Mouse (Mus musculus) layer of hippocampus, adult 18-20 months (tissue): ENCODE data around the gene Car12. TPM values are rescaled to one million over a fixed set of nuclear protein-coding genes. Genes with fewer than 3 reads are reported as not detected.

Experiments used
- DNase-seq, 2 experiments: peaks; one replicate each; pipeline ENCODE4 v3.0.0; 2022; ENCODE audit warnings: low spot score in 2 of 2
- total RNA-seq, 2 experiments: library from RNA; stranded (reverse); gene quantifications; 2 replicates each; pipeline ENCODE4 v1.2.3; 2021

Car12 gene
- total RNA-seq, 2 experiments from 2014 or later, result 45.8 to 55.2 TPM

- DNase-seq, result no peak
Measured at GRCm38 (mm10) chr9:66708816-66709555, 4.5 kb upstream of the Car12 start.

DNA sequence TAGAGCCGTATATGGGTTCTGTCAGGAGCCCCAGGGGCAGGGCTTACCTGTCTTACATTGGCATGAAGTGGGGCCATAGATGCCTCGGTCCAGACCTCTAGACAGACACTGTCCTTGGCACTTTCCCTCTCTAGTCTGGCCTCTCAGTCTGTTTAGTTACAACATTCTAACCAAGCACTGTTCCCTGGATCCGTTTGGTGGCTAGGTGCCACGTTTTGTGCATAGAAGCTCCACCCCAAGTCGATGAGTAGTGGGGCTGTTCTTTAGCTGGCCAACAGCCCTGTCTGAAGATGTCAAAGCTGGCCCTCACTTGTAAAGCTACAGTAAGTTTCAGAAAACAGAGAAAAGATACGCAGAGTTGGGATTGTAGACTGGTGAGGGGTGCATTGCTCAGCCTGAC, 2.9 kb upstream of the Car12 start:
- DNase-seq, result no peak

- DNase-seq, result no peak
Measured at GRCm38 (mm10) chr9:66714022-66714515, 583 bp downstream of the Car12 start.

DNA sequence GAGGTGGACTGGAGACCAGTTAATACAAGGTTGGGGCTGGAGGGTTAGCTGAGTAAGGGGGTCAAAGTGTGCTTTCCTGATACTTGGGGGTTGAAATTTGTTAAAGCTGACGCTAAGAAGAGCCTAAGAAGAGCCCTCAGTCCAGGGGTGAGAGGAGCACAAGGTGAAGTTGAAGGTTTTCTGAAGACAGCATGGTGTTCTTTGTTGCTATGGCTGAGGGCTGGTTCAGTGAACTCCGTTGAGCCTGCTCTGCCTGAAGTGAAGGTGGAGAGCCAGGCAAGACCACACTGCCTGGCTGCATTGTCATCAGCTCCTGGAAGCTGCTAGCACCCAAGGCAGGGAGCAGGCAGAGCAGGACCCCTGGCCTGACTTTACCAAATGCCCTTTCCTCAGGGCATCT, 1.9 kb downstream of the Car12 start:
- DNase-seq, result no peak

- peak; percentile 71 to 85 for DNase-seq
Measured at GRCm38 (mm10) chr9:66716533-66716932, 3.0 kb downstream of the Car12 start.

DNA sequence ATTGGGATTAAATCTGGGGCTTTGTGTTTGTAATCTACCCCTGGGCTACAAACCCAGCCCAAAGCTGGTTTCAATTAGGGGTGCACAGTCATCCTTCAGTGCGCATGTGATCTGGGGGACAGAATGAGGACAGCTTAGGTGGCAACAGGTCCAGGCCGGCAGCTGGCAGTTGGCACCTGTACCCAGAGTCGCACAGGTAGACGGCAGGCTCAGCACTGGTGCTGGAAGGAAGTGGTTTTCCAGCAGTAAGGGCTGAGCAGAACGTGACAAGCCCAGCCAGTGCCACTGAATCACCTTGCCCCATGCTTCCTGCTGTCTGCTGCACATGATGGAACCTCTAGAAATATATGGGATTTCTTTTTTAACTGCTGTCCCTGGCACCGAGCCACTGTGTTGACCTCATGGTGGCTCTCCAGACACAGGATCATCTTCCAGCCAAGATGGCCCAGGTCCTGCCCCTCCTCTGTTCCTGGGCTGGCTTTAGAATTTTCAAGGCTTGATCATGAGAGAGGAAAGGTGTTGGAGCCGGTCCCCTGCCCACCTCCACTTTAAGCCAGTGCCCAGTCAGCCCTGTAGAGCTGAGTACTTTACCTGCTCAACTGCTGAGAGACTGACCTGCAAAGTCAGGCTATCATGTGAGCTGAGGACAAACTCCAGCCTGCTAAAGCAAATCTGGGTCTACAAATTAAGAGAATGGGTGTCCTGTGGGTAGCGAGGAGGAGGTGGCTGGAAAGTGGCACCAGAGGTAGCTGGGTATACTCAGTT, 7.4 kb downstream of the Car12 start:
- DNase-seq, result no peak

DNA sequence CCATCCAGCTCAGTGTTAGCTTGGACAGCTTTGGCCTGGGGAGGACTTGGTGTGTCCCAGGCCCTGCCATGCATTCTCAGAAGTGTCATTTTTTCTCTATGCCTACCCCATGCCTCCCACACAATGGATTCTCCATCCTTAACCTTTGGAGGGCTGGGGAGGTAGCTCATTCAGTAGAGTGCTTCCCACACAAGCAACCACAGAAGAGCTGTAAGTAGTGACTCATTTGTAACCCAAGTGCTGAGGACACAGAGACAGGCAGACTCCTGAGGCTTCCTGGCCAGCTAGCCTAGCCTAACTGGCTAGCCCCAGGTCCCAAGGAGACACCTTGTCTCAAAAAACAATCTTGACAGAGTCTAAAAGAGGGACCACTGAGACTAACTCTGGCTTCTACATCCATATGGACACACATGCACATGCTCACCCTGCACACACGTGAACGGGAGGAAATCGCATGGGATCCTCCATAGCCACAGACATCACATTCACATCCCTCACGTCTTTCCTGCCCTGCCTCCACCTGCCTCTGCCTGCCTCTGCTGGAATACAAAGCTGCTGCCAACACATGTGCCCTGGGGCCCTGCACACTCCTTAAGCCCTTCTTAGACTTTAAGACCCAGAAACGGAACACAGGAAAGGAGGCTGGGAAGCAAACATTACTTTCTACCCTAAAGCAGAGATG, 8.8 kb downstream of the Car12 start:
- no peak for DNase-seq

- no peak for DNase-seq
Measured at GRCm38 (mm10) chr9:66722869-66723272, 9.4 kb downstream of the Car12 start.

- no peak for DNase-seq
Measured at GRCm38 (mm10) chr9:66725591-66725990, 12.1 kb downstream of the Car12 start.

DNA sequence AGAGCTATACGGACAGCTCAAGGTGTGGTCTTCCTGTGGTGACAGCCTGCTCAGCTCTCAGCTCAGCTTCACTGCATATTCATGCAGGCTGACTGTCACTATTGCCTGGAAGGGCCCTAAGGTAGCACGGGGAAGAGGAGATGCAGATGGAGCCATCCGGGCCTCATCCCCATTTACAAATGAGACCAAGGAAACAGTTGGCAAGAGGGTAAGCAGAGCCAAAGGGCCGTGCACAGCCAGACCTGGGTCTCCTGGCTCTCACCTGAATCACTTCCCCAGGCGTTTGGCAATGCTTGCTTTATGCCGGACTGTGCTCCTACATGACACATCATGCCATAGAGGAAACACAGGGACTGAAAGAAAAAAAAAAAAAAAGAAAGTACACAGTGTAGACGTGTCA, 13.8 kb downstream of the Car12 start:
- DNase-seq, result no peak

DNA sequence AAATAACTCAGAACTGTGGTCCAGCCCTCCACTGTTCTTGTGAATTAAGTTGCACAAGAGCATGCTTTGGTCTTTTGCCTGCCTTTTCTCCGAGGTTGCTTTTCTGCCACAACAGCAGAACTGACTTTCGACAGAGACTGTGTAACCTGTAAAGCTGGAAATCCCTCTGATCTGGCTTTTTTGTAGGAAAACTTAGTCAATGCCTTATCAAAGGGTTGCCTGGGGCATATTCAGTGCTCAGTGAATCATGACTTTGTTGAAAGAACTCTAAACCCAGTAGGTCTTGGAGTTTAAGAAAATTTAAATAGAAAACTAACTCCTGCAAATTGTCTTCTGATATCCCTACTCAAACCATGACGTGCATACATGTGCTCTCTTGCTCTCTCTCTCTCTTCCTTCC, 17.1 kb downstream of the Car12 start:
- no peak for DNase-seq

- no peak for DNase-seq
Measured at GRCm38 (mm10) chr9:66731284-66731683, 17.8 kb downstream of the Car12 start.

DNA sequence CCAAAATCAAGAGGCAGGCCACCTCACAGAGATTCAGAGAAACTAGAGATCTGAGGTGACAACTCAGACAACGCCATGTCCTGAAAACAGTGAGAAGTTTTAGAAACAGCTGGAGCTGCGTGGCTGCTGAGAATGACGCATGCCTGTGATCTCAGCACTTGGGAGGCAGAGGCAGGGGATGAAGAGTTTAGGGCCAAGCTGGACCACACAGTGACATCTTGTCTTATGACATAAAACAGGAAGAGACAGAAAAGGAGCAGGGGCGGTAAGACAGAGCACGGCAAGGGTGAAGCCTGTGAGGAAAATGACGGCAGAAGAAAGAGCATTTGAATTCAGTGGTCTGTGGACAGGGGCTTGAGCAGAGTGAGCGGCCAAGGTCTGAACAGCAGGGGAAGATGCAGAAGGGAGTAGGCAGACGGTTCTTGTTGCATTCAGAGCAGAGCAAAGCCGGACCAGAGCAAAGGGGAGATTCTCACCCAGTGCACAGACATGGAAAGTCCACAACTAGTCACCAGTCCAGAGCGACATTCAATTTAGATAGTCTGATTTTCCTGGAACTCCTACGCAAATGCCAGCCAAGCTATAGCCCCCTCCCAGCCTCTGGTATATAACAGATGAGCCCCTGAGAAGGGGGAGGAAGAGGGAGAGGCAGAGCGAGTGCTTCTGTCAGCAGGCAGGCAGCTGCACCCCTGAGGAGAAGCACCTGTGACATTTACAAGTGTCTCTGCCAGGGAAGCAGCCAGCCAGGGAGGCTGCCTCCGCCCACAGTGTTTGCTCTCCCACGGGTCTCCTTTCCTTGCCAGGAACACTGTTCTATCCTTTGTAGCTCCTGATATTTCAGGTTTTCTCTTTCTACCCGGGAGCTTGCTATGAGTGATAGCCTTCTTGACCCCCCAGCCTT, 19.6 kb downstream of the Car12 start:
- peak; percentile 51 to 80 for DNase-seq

DNA sequence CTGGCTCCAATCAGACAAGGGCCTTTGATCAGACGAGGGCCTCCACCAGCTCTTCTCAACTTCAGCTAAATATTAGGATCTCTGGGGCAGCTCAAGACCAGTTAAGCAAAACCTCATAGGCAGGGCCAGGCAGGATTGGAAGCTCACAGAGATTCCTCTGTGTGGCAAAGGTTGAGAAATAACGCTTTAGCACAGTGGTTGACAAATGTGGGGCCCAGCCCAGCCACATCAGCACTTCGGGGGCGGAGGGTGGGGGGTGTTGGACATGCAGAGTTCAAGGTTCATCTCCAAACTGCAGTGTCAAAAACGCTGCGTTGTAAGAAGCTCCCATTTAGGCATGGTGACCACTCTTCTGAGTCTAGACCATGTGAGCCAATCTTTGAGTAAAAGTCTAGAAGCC, 21.1 kb downstream of the Car12 start:
- no peak for DNase-seq

GRCm38 (mm10) chr9:66735122-66735521, 21.6 kb downstream of the Car12 start:
- DNase-seq, result no peak

GRCm38 (mm10) chr9:66736016-66736415, 22.5 kb downstream of the Car12 start:
- no peak for DNase-seq

DNA sequence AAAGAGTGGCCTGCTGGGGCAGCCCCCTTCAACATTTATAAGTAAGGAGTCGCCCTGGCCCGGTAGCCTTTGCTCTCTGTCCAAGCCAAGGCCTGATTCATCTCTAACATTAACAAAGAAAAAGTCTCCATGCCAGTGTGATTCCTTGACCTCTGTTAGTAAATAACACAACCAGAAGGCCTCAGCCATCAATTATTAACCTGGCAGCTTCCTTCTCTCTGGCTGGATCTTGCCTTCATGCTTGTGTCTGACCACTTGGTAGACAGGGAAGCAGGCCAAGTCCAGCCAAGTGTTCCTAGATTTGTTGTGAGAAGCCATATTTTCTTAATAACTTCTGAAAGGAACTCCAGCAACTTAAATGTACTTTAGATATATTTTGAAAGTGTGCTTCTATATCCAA, 23.1 kb downstream of the Car12 start:
- DNase-seq, result no peak

GRCm38 (mm10) chr9:66739516-66739915, 26.0 kb downstream of the Car12 start:
- no peak for DNase-seq

DNA sequence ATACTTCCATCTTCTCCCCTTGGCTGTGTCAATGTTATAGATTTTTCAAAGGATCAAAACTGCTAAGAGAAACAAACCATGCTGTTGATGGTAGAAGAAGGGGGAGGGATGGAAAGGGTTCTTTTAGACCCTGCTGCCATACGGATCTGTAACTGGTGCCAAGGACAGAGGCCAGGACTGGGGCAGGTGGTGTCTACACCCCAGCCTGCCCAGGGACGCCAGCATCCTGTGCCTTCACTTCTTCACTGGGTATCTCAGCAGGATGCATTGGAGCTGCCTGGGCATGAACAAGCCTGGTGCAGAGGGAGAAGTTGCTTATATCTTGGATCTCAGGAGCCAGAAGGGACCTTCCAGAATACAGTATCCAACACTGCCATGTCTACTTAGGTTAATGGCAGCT, 31.0 kb downstream of the Car12 start:
- no peak for DNase-seq

- no peak for DNase-seq
Measured at GRCm38 (mm10) chr9:66748390-66748789, 34.9 kb downstream of the Car12 start.

DNA sequence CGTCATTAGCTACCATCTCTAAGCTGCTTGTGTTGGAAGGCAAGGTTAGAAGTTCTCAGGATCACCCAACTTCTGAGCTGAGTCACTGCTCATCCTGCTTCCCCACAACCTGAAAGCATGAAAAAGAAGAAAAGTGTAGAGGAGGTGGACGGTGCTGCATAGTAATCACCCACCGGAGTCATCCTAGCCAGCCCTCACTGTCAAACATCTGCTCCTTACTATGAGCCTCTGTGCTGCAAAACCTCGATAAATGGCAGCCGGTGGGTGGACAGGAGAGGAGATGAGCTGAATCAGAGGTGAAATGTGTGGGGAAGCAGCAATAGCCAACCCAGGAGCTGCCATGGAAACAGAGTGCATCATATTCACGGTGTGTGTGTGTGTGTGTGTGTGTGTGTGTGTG, 39.4 kb downstream of the Car12 start:
- DNase-seq, result no peak
